Mouse (Mus musculus): ENCODE data around the gene Il17ra. TPM values are rescaled to one million over a fixed set of nuclear protein-coding genes. Genes with fewer than 3 reads are reported as not detected.

Il17ra gene
- total RNA-seq (2022) = 1 to 10 TPM in 3 of 4 experiments, under 1 TPM in 1; 0.75 to 2.6 (median 1.3) TPM

DNA sequence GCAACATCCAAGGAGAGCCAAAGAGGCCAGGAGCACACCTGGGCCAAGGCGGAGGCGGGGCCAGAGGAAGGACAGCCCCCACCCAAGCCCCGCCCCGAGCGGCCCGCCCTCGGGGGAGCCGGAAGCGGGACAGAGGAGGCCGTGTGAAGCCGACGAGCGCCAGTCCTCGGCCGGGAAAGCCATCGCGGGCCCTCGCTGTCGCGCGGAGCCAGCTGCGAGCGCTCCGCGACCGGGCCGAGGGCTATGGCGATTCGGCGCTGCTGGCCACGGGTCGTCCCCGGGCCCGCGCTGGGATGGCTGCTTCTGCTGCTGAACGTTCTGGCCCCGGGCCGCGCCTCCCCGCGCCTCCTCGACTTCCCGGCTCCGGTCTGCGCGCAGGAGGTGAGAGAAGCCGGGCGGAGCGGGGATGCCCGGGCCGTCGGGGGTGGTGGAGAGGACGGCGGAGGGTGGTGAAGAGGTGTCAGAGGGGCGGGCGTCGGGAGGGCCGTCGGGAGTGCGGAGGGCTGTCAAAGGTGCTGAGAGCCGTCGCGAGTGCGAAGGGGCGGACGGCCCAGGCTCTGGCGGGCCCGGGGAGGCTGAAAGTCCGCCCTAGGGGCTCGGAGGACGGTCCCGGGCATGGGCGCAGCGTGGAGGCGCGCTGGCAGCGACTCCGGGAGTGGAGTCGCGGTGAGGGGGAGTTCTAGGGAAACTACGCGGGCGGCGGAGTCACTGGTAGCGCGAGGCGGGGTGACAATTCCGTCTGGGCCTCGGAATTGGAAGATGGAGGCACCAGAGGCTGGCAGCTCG, at the start of gene Il17ra:
TSS of gene Il17ra (plus strand) at position 162 of the 786 bp plus-strand sequence.
- peak; percentile 49 to 52 for DNase-seq (ENCODE audit: low spot score in 2 of 2)

GRCm38 (mm10) chr6:120438161-120438560, 24.9 kb upstream of the Il17ra start:
- DNase-seq (ENCODE audit: low spot score in 2 of 2) = no peak

GRCm38 (mm10) chr6:120442171-120442749, 20.8 kb upstream of the Il17ra start:
- no peak for DNase-seq (ENCODE audit: low spot score in 2 of 2)

- no peak for DNase-seq (ENCODE audit: low spot score in 2 of 2)
Measured at GRCm38 (mm10) chr6:120443363-120444355, 19.4 kb upstream of the Il17ra start.

- no peak for DNase-seq (ENCODE audit: low spot score in 2 of 2)
Measured at GRCm38 (mm10) chr6:120450208-120450607, 12.8 kb upstream of the Il17ra start.

DNA sequence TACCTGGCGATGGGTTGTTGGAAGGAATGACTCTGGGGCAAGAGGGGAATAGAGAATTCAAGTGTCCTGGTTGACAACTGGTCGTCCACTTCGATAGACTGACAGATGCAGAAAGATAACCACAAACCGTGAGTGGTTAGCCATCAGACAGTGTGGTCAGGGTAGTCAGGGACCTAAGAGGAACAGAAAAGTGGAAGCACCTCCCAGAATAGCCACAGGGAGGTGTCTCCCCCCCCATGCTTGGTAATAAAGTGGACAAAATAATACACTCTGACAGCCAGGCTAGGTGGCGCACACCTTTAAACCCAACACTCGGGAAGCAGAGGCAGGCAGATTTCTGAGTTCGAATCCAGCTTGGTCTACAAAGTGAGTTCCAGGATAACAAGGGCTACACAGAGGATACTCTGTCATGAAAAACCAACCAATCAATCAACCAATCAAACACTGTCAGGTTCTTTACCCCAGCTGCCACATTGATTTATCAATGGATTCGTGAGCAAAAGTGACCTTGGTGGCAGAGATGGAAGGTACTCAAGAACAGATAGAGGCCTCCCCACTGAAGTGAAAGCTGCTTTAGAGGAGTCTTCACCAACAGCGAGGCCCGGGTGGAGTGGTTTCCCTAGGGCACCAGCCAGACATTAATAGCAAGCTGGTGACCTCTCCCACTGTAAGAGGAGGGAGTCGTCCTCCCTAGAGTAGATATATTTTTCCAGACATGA, 10.5 kb upstream of the Il17ra start:
- DNase-seq (ENCODE audit: low spot score in 2 of 2) = no peak

DNA sequence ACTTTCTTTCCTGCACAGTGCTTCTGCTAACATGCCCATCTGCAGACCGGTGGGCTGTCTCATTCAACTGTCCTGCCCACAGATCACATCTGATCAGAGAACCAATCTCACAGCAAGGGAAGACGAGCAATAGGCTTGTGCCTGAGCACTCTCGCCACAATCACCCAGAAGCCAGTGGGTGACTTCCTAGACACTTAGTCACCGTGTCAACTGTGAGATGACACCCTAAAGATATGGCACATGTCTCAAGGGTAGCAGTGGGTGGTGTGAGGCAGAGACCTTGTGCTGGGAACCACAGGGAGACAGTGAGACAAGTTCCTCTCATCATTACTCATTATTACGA, 10.0 kb upstream of the Il17ra start:
- no peak for DNase-seq (ENCODE audit: low spot score in 2 of 2)

- DNase-seq (ENCODE audit: low spot score in 2 of 2) = no peak
Measured at GRCm38 (mm10) chr6:120453556-120453955, 9.5 kb upstream of the Il17ra start.

DNA sequence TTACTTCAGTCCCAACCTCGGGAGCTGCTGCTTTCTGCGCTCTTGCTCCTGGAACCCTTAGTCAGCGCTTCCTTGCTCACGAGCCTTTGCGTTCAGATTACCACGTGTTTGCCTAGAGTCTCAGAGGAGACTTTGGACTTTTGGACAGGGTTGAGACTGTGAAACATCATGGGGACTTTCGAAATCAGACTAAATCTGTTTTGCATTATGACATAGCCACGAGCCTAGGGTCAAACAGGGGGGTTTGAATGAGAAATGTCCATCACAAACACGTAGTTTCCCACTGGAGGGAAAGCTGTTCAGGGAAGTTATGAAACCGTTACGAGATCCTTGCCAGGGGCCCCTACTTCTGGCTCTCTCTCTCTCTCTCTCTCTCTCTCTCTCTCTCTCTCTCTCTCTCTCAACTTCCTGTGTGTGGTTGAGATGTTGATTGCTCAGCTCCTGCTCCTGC, 8.4 kb upstream of the Il17ra start:
- DNase-seq (ENCODE audit: low spot score in 2 of 2) = no peak

DNA sequence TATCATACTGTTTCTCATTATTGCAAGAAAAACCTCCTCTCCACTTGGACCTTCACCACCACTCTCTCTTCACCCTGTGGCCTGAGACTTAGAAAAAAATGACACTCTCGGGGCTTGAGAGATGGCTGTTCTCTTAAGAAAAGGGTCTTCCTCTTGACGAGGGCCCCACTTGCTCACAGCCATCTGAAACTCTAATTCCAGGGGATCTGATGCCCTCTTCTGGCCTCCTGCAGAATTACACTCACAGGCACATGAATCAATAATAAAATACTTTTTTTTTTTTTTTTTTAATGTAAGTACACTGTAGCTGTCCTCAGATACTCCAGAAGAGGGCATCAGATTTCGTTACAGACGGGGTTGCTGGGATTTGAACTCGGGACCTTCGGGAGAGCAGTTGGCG, 6.0 kb upstream of the Il17ra start:
- DNase-seq (ENCODE audit: low spot score in 2 of 2) = no peak

- DNase-seq (ENCODE audit: low spot score in 2 of 2) = no peak
Measured at GRCm38 (mm10) chr6:120457751-120458150, 5.3 kb upstream of the Il17ra start.

GRCm38 (mm10) chr6:120461217-120461616, 1.8 kb upstream of the Il17ra start:
- no peak for DNase-seq (ENCODE audit: low spot score in 2 of 2)

DNA sequence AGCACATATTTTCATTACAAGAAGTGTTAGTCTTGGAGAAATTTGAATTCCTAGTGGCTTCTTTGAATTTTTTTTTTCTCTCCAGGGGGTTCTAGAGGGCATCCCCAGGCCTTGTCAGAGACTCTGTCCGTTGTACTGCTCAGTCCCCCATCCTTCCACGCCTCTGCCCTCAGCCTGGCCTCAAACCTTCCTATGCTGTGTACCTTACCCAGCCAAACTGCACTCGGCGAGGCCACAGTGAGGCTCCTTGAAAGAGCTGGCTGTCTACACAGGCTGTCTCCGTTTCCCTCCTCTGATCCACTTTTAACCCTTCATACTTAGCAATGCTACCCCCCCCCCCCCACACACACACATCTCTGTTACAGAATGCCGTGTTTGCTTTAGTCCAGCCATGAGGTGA, 796 bp upstream of the Il17ra start:
- DNase-seq (ENCODE audit: low spot score in 2 of 2) = no peak

DNA sequence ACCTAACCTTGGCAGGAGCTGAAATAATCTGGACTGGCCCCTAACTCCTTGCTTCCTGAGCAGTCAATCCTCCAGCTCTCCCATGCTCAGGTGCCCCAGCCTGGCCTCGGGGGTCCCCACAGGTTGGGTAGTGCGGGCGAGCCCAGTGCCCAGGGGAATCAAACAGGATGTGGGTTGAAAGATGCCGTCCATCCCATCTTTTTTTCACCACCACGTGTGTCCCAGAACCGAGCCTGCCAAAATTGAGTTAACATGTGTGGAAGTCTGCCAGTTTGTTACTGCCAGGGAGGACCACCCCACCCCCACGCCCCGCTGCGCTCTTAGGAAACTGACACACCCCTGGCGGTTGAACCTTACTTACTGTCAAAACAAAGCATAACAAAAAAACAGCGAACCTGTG, 837 bp downstream of the Il17ra start:
- peak in 1 of 2 experiments; percentile 19 for DNase-seq (ENCODE audit: low spot score in 2 of 2)

DNA sequence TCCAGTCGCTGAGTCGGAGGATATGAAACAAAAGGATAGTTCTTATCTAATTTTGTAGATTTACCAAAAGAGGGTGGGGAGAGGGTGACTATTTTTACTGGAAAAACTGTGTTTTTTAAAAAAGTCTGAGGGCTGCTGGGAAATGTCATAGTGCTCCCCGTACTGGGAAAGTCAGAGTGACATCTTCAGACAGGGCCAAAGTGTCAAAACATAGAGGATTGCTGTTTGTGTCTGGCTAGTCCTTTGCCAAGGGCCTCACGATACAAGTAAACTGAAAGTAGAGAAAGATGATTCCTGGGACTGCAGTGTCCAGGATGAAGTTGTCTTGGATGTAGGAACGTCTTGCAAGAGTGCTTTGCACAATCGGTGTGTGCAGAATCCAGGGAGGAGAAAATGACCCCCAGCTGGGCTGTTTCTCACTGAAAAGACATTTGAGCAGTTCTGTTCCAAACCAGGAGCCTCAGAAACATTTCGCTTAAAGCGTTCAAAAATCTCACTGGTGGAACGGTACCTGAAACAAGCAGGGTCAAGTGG, 1.4 kb downstream of the Il17ra start:
- DNase-seq (ENCODE audit: low spot score in 2 of 2) = no peak

GRCm38 (mm10) chr6:120465393-120465792, 2.3 kb downstream of the Il17ra start:
- DNase-seq (ENCODE audit: low spot score in 2 of 2) = no peak

DNA sequence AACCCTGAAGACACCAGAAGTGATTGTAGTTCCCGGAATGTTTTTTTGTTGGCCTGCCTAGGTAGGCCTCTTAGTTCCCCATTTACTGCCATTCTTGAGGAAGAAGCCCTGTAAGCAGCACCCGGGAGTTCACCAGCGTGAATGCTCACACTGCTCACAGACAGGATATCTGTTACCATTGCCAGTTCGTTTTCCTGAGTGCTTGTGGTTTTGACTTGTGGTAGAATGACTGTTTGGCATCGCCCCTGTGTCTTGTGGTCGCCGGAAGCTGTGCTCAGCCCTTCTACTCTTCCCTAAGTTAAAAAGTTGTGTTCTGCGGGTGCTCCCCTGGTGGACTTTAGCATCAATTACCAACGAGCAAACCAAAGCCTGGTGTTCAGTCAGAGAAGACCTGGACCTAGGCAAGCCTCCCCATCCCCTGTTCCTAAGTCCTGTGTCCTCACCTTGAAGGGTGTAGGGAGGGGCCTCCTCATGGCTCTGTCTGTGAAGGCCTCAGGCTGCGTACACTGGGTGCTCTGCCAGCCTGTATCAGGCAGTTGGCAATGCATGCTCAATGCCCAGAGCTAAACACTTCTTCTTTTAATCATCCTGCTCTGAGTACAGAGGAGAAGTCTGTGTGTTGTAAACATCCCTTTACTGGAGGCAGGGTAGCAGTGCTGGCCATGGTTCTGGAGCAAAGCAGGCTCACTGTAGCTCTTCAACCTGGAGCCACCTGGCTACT, 3.7 kb downstream of the Il17ra start:
- DNase-seq (ENCODE audit: low spot score in 2 of 2) = no peak

DNA sequence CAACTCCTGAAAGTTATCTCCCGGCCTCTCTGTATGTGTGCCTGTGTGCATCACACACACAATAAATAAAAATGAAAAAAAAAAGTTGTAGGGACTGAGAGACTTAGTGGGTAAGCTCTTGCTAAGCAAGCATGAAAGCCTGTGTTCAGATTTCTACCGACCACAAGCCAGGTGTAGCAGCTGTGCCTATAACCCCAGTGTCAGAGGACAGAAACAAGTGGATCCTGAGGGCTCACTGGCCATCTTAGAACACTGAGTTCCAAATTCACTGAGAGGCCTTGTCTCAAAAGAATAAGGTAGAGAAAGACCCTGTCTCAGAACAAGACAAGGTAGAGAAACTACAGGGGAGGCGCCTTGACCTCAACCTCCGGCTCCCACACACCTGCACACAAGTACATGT, 5.2 kb downstream of the Il17ra start:
- no peak for DNase-seq (ENCODE audit: low spot score in 2 of 2)

DNA sequence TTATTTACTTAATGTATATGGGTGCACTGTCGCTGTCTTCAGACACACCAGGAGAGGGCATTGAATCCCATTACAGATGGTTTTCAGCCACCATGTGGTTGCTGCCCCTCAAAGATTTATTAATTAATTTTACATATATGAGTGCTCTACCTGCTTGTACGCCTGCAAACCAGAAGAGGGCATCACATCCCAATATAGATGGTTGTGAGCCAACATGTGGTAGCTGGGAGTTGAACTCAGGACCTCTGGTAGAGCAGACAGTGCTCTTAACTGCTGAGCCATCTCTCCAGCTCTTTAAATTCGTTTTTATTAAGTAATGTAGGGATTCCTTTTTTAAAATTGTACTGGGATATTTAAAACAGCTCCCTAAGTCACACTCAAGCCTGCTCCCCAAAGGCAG, 6.2 kb downstream of the Il17ra start:
- DNase-seq (ENCODE audit: low spot score in 2 of 2) = no peak

- no peak for DNase-seq (ENCODE audit: low spot score in 2 of 2)
Measured at GRCm38 (mm10) chr6:120469770-120470169, 6.7 kb downstream of the Il17ra start.

All from gastrocnemius, adult 8-10 months (tissue).